In the genomic region with DNA sequence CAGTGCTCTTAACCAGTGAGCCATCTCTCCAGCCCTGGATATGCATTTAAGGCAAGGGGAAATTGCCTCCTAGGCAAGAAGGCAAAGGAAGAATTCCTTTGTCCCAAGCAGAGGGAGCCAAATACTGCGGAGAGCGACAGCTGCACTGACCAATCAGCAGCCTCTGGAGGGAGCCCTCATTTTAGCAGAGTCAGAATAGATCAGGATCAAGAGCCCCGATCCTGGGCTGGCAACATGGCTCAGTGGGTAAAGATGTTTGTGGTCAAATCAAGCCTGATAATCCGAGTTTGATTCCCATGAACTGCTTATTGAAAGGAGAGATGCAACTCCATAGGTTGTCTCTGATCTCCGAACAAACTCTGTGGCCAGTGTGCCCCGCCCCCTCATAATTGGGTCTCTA, we compare ENCODE assay signal across 8 mouse cellular contexts. TPM values are rescaled to one million over a fixed set of nuclear protein-coding genes. Genes with fewer than 3 reads are reported as not detected.
DNase-seq lines count a peak whose midpoint lies in the region; ATAC-seq lines count a peak whose summit lies in the region.

No protein-coding gene starts in this region.

- no peaks in the 10 kb centered on the region for H3K27me3 ChIP-seq in intestine, embryonic 14.5 days (replicated peaks; ENCODE audit: control insufficient read depth, insufficient read depth, low read length)
- no peaks in the 10 kb centered on the region for H3K27me3 ChIP-seq in intestine, embryonic 16.5 days (replicated peaks; ENCODE audit: control insufficient read depth, insufficient read depth, low read length)
- no peaks in the 10 kb centered on the region for H3K27me3 ChIP-seq in intestine, embryonic 15.5 days (replicated peaks)
- no peaks in the 10 kb centered on the region for H3K27me3 ChIP-seq in lung, embryonic 15.5 days

- no peaks in the 10 kb centered on the region for H3K36me3 ChIP-seq in intestine, embryonic 14.5 days (ENCODE audit: control insufficient read depth, insufficient read depth, low read length)
- no peaks in the 10 kb centered on the region for H3K36me3 ChIP-seq in intestine, embryonic 16.5 days (ENCODE audit: control insufficient read depth, insufficient read depth, low read length)
- no peaks in the 10 kb centered on the region for H3K36me3 ChIP-seq in intestine, embryonic 15.5 days
- no peaks in the 10 kb centered on the region for H3K36me3 ChIP-seq in lung, embryonic 15.5 days

- ATAC-seq in intestine, embryonic 14.5 days (replicated peaks; ENCODE audit: low FRiP score, low TSS enrichment, low read depth): 0 out of 2 replicates have a peak, but pooled peaks have one; percentile 37
- ATAC-seq in intestine, embryonic 16.5 days: no peak
- ATAC-seq in intestine, embryonic 15.5 days: no peak
- ATAC-seq in lung, embryonic 15.5 days (ENCODE audit: borderline replicate concordance, extremely low read depth, low FRiP score, low TSS enrichment): peak; percentile 65

- peak; percentile 63 for DNase-seq in intestine, embryonic 14.5 days (ENCODE audit: low spot score)
- DNase-seq in adrenal gland, postnatal 14 days: peak; percentile 79
- DNase-seq in forelimb bud, embryonic 11.5 days (ENCODE audit: low read depth, low spot score): peak; percentile 59
- peak; percentile 39 for DNase-seq in right cerebral cortex, postnatal 14 days
- no peak for DNase-seq in urinary bladder, adult 18-20 months (ENCODE audit: low spot score in 2 of 2)

- H3K9me3 ChIP-seq in intestine, embryonic 14.5 days (ENCODE audit: control insufficient read depth, low read length): no peaks in the 10 kb centered on the region
- H3K9me3 ChIP-seq in intestine, embryonic 16.5 days (ENCODE audit: control insufficient read depth, low read length): no peaks in the 10 kb centered on the region
- H3K9me3 ChIP-seq in intestine, embryonic 15.5 days: no peaks in the 10 kb centered on the region
- H3K9me3 ChIP-seq in lung, embryonic 15.5 days: no peaks in the 10 kb centered on the region

- no peak overlapping the region for H3K4me3 ChIP-seq in intestine, embryonic 14.5 days (ENCODE audit: low read depth, low read length)
- H3K4me3 ChIP-seq in intestine, embryonic 16.5 days (ENCODE audit: low read length): no peak overlapping the region
- no peak overlapping the region for H3K4me3 ChIP-seq in intestine, embryonic 15.5 days (replicated peaks)
- peak overlapping the region; percentile 22 for H3K4me3 ChIP-seq in lung, embryonic 15.5 days

- H3K4me2 ChIP-seq in intestine, embryonic 14.5 days (ENCODE audit: low read length): peak overlapping the region; percentile 30; the same call in 1 of the 2 replicates
- no peak overlapping the region for H3K4me2 ChIP-seq in intestine, embryonic 16.5 days (ENCODE audit: low read depth, low read length)
- 0 out of 2 replicates have a peak overlapping the region, but pooled peaks have one; percentile 12 for H3K4me2 ChIP-seq in intestine, embryonic 15.5 days (replicated peaks)
- H3K4me2 ChIP-seq in lung, embryonic 15.5 days: peak overlapping the region; percentile 38

- WGBS in intestine, embryonic 14.5 days: 49% methylated on average over 6 of the region's 6 CpGs
- WGBS in intestine, embryonic 16.5 days: 45% methylated on average over 6 of the region's 6 CpGs
- WGBS in intestine, embryonic 15.5 days: 50% methylated on average over 6 of the region's 6 CpGs
- WGBS in lung, embryonic 15.5 days: 43% methylated on average over 6 of the region's 6 CpGs

- no peak overlapping the region for H3K27ac ChIP-seq in intestine, embryonic 14.5 days (ENCODE audit: low read depth)
- no peak overlapping the region for H3K27ac ChIP-seq in intestine, embryonic 16.5 days (ENCODE audit: low read length)
- H3K27ac ChIP-seq in intestine, embryonic 15.5 days: no peak overlapping the region
- H3K27ac ChIP-seq in lung, embryonic 15.5 days: no peak overlapping the region

- no peak overlapping the region for H3K9ac ChIP-seq in intestine, embryonic 14.5 days (ENCODE audit: low read length)
- H3K9ac ChIP-seq in intestine, embryonic 16.5 days (ENCODE audit: low read depth, low read length): no peak overlapping the region
- no peak overlapping the region for H3K9ac ChIP-seq in intestine, embryonic 15.5 days
- H3K9ac ChIP-seq in lung, embryonic 15.5 days: no peak overlapping the region

- no peaks in the 10 kb centered on the region for H3K4me1 ChIP-seq in intestine, embryonic 14.5 days (replicated peaks; ENCODE audit: control insufficient read depth, insufficient read depth, low read length)
- H3K4me1 ChIP-seq in intestine, embryonic 16.5 days (ENCODE audit: control insufficient read depth, insufficient read depth, low read length): peaks cover 5% of the 10 kb centered on the region
- H3K4me1 ChIP-seq in intestine, embryonic 15.5 days (replicated peaks): peaks cover 5% of the 10 kb centered on the region; the same call in 1 of the 2 replicates
- H3K4me1 ChIP-seq in lung, embryonic 15.5 days: peaks cover 16% of the 10 kb centered on the region

RNA-seq across cellular contexts. Expression of a gene that starts 20.3 kb away (rescaled TPM):
- 106 and 110 TPM in 2 replicates for polyA plus RNA-seq in intestine, embryonic 14.5 days (2014; fragmentation: Nextera tagmentation; extraction: Ambion mirVana)
- polyA plus RNA-seq in intestine, embryonic 16.5 days (2015; fragmentation: Nextera tagmentation; extraction: Ambion mirVana): 160 and 162 TPM in 2 replicates
- total RNA-seq in adrenal gland, postnatal 14 days (2021): 64.2 and 75.9 TPM in 2 replicates
- polyA plus RNA-seq in intestine, embryonic 15.5 days (2015; fragmentation: Nextera tagmentation; extraction: Ambion mirVana): 135 and 139 TPM in 2 replicates
- 104 and 110 TPM in 2 replicates for polyA plus RNA-seq in lung, embryonic 15.5 days (2015; fragmentation: Nextera tagmentation; extraction: Ambion mirVana)

RNA-seq across cellular contexts. Expression of a gene that starts 42.7 kb away (rescaled TPM):
- polyA plus RNA-seq in intestine, embryonic 14.5 days (2014; fragmentation: Nextera tagmentation; extraction: Ambion mirVana): 14.4 and 14.5 TPM in 2 replicates
- 35.8 and 41.6 TPM in 2 replicates for polyA plus RNA-seq in intestine, embryonic 16.5 days (2015; fragmentation: Nextera tagmentation; extraction: Ambion mirVana)
- 4.9 and 10.1 TPM in 2 replicates for total RNA-seq in adrenal gland, postnatal 14 days (2021)
- polyA plus RNA-seq in intestine, embryonic 15.5 days (2015; fragmentation: Nextera tagmentation; extraction: Ambion mirVana): 23.2 and 23.7 TPM in 2 replicates
- polyA plus RNA-seq in lung, embryonic 15.5 days (2015; fragmentation: Nextera tagmentation; extraction: Ambion mirVana): 6.3 and 7.3 TPM in 2 replicates

Comparison
In these comparisons a context has a peak if more than half of its experiments do, and no peak if none do; other contexts are left out.
1. ATAC-seq: peak in intestine, embryonic 14.5 days (single experiment) and lung, embryonic 15.5 days (single experiment); none in intestine, embryonic 16.5 days (single experiment) and intestine, embryonic 15.5 days (single experiment).
2. DNase-seq: peak in intestine, embryonic 14.5 days (single experiment), adrenal gland, postnatal 14 days (single experiment), forelimb bud, embryonic 11.5 days (single experiment) and right cerebral cortex, postnatal 14 days (single experiment); none in urinary bladder, adult 18-20 months (0 of 2).